Mouse (Mus musculus) stomach, postnatal 0 days (tissue): ENCODE measurements at regions not wholly inside any gene's neighbourhood (a gene's known extent, or its start where the extent isn't known, plus 50 kb on each side); places are given as distances from the start of the nearest gene placed in this dataset.

Experiments used
- CTCF ChIP-seq: IDR thresholded peaks from 2 replicates; pipeline ENCODE4 v1.5.1; 2016; ENCODE audit warnings: antibody characterized with exemption, low read depth, mild to moderate bottlenecking, moderate library complexity
- EP300 ChIP-seq: optimal IDR thresholded peaks from 2 replicates; pipeline ENCODE3; 2016; ENCODE audit warnings: antibody characterized with exemption

DNA sequence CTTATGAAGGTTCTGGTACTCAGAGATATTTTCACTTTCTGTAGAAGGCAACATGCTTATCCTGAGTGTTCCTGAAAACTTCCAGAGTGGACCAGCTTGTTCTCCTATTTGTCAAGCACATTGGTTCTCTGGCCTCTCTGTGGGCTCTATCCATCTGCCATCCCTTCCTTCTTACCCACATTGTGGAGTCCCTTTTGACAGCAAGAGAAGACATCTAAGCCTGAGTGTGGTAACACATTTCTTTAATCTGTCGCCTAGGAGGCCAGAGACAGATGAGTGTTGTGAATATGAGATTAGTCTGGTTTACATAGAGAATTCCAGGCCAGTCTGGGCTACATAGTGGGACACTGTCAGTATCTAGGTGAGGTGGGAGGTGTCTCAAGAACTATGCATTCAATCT is 476.1 kb upstream of the Ddx18 start:
- TF ChIP-seq EP300, result no peak
- TF ChIP-seq CTCF, result no peak
